Mouse (Mus musculus): ENCODE measurements around the gene Atf6b.

DNA sequence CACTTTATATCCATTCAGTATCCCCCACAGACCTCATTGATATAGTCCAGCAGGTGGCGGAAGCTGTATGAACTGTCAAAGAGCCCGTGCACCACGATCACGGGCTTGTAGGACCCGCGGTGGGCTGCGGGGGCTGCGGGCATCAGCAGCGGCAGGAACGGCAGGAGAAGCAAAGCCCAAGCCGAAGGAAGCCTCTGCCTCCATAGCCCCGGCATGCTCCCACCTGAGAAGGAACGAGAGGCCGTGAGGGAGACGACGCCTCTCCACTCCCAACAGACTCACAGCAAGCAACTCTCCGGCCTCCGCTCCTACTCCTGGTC is 20.2 kb upstream of the Atf6b start:
- no peak for TF ChIP-seq POLR2A (IDR thresholded peaks at IDR 0.05; ENCODE audit: low read depth, low read length)
- peak in 1 of 2 experiments; percentile 44; a peak in 2 of 4 replicates for TF ChIP-seq CTCF (conservative IDR thresholded peaks at IDR 0.05 in 1 of 2, IDR thresholded peaks at IDR 0.05 in 1 of 2; ENCODE audit: low read depth in 2 of 2, low read length in 2 of 2)
- peak; percentile 15 for TF ChIP-seq RAD21 (IDR thresholded peaks at IDR 0.05; ENCODE audit: low read depth, low read length)

Measured in CH12.LX (cell line).